Mouse (Mus musculus): Measurements from ENCODE around the gene Fam120a.

Gene Fam120a

GRCm38 (mm10) chr13:48851719-48852118 is 116.1 kb downstream of the Fam120a start:
- DNase-seq = no peak

DNA sequence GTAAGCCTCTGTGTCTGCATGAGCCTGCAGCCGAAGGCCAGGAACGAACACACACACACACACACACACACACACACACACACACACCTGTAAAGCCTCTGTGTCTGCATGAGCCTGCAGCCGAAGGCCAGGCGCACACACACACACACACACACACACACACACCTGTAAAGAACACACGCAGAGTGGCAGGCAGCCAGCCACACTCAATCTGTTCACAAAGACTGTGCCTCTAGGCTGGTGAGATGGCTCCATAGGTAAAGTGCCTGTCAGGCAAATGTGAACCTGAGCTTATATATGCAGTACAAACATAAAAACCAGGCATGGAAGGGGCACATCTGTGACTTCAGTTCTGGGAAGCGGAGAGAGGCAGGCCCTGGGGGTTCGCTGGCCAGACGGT is 117.0 kb downstream of the Fam120a start:
- peak; percentile 62 to 66 for DNase-seq

GRCm38 (mm10) chr13:48850326-48850725 is 117.5 kb downstream of the Fam120a start:
- DNase-seq = peak; percentile 30 to 41

GRCm38 (mm10) chr13:48849155-48849554 is 118.7 kb downstream of the Fam120a start:
- DNase-seq = peak; percentile 44 to 56

- no peak for DNase-seq
Observed at GRCm38 (mm10) chr13:48845308-48845707, 122.5 kb downstream of the Fam120a start.

DNA sequence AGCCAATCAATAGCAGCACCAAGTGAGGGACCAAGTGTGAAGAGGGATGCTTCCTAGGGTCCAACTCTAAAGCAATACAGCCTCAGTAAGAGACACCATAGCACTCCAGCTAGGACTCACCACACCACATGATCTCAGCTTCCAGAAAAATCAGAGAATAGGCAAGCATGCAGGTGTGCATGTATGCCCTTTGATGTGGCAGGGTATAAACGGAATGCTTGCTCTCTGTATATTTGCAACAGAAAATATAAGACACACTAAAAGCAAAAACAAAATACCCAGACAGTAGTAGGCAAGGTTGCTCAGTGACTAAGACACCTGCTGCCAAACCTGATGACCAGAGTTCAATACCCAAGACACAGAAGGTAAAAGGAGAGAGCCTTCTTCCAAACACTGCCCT is 124.3 kb downstream of the Fam120a start:
- DNase-seq = no peak

DNA sequence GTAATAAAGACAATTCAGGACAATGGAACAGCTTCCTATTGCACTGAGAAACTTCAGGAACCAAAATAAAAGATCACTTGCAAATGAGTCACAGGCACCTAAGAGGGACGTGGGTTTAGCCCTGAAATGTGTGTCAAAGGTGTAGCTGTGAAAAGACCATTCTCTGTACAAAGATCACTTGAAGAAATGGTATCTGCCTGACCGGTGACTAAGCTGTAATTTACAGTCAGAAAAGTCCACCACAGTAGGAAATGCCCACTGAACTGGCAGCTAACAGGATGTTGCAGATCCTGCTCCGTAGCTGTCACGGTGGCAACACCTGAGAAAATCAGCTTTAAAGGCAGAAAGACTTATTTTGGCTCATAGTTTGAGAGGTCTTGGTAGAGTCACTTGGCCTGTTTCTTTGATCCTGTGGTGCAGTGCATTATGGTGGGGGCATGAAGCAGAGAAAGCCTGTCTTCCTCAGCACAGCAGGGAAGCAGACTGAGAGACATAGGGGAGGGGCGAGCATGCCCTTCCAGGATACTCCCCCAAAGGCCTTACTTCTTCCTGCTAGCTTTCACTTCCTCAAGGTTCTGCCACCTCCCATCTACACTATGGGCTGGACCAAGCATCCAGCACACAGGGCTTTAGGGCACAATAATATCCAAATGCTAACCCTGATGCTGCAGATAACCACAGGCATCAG is 125.8 kb downstream of the Fam120a start:
- no peak for DNase-seq

DNA sequence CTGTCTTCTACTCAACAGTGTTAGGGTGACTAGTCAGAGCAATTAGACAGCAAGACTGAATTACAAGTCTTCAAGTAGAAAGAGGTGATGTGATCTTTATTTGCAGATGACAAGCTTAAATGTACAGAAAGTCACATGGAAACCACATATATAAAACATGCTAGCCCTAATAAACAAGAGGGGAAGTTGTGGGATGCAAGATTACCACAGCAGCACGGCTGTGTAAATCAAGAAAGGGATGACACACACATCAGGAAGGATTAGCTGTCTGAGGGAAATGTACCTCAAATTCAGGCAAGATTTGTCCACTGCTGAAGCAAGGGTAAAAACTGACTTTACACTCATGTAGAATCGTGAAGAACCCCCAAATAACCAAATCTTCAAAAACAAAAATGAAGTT is 129.5 kb downstream of the Fam120a start:
- no peak for DNase-seq

GRCm38 (mm10) chr13:48837537-48837936 is 130.3 kb downstream of the Fam120a start:
- no peak for DNase-seq

GRCm38 (mm10) chr13:48830528-48831250 is 137.1 kb downstream of the Fam120a start:
- DNase-seq = no peak

- no peak for DNase-seq
Observed at GRCm38 (mm10) chr13:48829780-48830179, 138.0 kb downstream of the Fam120a start.
